Mouse (Mus musculus) heart, postnatal 25 days (tissue): ENCODE measurements at regions not wholly inside any gene's neighbourhood (a gene's known extent, or its start where the extent isn't known, plus 50 kb on each side); places are given as distances from the start of the nearest gene placed in this dataset.
"Not testable (repeated sequence)": the region's sequence is repeated elsewhere in the genome, so short reads cannot be mapped to it uniquely, and the experiment has no call there.

ENCODE experiments used
- DNase-seq: peaks from one replicate; pipeline ENCODE4 v3.0.0; 2022; ENCODE audit warnings: low spot score
- intact Hi-C: fragments of 180-260 bp; cut with DNase I; formaldehyde crosslinking; loops from one replicate; pipeline ENCODE4 v1.15.1; 2025

- intact Hi-C loops = no loop called here
- no peak for DNase-seq
These were observed 1389.7 kb upstream of the 1700008P02Rik start for GRCm38 (mm10) chr3:8009966-8010365.

- intact Hi-C loops = no loop called here
These were observed 1386.6 kb upstream of the 1700008P02Rik start for GRCm38 (mm10) chr3:8006708-8007395.

GRCm38 (mm10) chr3:8006273-8006672 is 1386.0 kb upstream of the 1700008P02Rik start:
- DNase-seq = no peak
- intact Hi-C loops = no loop called here

More at GRCm38 (mm10) chr3:8006708-8007395, 1386.6 kb upstream of the 1700008P02Rik start:
- no peak for DNase-seq

GRCm38 (mm10) chr3:8005684-8006083 is 1385.4 kb upstream of the 1700008P02Rik start:
- intact Hi-C loops, DNase-seq: not testable (repeated sequence)

GRCm38 (mm10) chr3:8004271-8004670 is 1384.0 kb upstream of the 1700008P02Rik start:
- DNase-seq = no peak
- intact Hi-C loops = no loop called here

- intact Hi-C loops = no loop called here
These were observed 1380.8 kb upstream of the 1700008P02Rik start for GRCm38 (mm10) chr3:8001027-8001426.

GRCm38 (mm10) chr3:7992322-7992721 is 1372.1 kb upstream of the 1700008P02Rik start:
- intact Hi-C loops = no loop called here
- no peak for DNase-seq

More at GRCm38 (mm10) chr3:8001027-8001426, 1380.8 kb upstream of the 1700008P02Rik start:
- DNase-seq = no peak

- intact Hi-C loops = no loop called here
- DNase-seq = no peak
These were observed 1353.0 kb upstream of the 1700008P02Rik start for GRCm38 (mm10) chr3:7973287-7973686.

GRCm38 (mm10) chr3:7953911-7954310 is 1333.7 kb upstream of the 1700008P02Rik start:
- no peak for DNase-seq
- intact Hi-C loops = no loop called here

GRCm38 (mm10) chr3:7943646-7944381 is 1323.6 kb upstream of the 1700008P02Rik start:
- intact Hi-C loops = no loop called here

More at GRCm38 (mm10) chr3:7943646-7944381, 1323.6 kb upstream of the 1700008P02Rik start:
- no peak for DNase-seq
